Mouse (Mus musculus) cerebellum, adult 2 months (tissue): ENCODE measurements around the gene Dnajb12.

ENCODE experiments used
- CTCF ChIP-seq: fragments of 200-500 bp; IDR thresholded peaks from 2 replicates; pipeline ENCODE4 v1.5.1; 2011; ENCODE audit warnings: low read depth, mild to moderate bottlenecking, control low read depth, low read length, moderate library complexity, borderline replicate concordance; ENCODE audit not compliant: insufficient read depth
- POLR2A ChIP-seq: fragments of 200-500 bp; IDR thresholded peaks from 2 replicates; pipeline ENCODE4 v1.6.1; 2011; ENCODE audit warnings: low read length, control low read depth, borderline replicate concordance; ENCODE audit not compliant: insufficient read depth

GRCm38 (mm10) chr10:59885174-59886080 lies 6.1 kb downstream of the Dnajb12 start:
- TF ChIP-seq CTCF (no peak), POLR2A (no peak)
